Mouse (Mus musculus) erythroblast, embryonic 14.5 days (primary cell): ENCODE measurements at regions not wholly inside any gene's neighbourhood (a gene's known extent, or its start where the extent isn't known, plus 50 kb on each side); places are given as distances from the start of the nearest gene placed in this dataset.

Experiments
- H3K27me3 ChIP-seq: 2 replicates; pipeline ENCODE4 v1.6.1; 2012; ENCODE audit warnings: inconsistent platforms; ENCODE audit not compliant: control insufficient read depth
- H3K36me3 ChIP-seq: 2 replicates; pipeline ENCODE4 v1.6.1; 2012; ENCODE audit warnings: mild to moderate bottlenecking, inconsistent platforms; ENCODE audit not compliant: control insufficient read depth
- H3K4me1 ChIP-seq: 2 replicates; pipeline ENCODE4 v1.6.1; 2012; ENCODE audit warnings: inconsistent platforms; ENCODE audit not compliant: control insufficient read depth
- H3K4me3 ChIP-seq: replicated peaks from 2 replicates; pipeline ENCODE3; 2012; ENCODE audit warnings: moderate library complexity, mild to moderate bottlenecking, inconsistent platforms
- H3K9me3 ChIP-seq: 2 replicates; pipeline ENCODE4 v1.6.1; 2012; ENCODE audit warnings: low read length, inconsistent platforms, mixed read lengths; ENCODE audit not compliant: control insufficient read depth
- GATA1 ChIP-seq: IDR thresholded peaks from 2 replicates; pipeline ENCODE4 v1.6.1; 2012; ENCODE audit warnings: low read length, inconsistent platforms, mixed read lengths
- TAL1 ChIP-seq: IDR thresholded peaks from 3 replicates; pipeline ENCODE4 v1.6.1; 2012; ENCODE audit warnings: low read length, inconsistent platforms, mixed read lengths

- Histone ChIP-seq H3K36me3 (no peaks in the 10 kb centered on the region), H3K27me3 (no peaks in the 10 kb centered on the region), H3K4me1 (no peaks in the 10 kb centered on the region), H3K4me3 (no peak overlapping the region), H3K9me3 (peaks cover 4% of the 10 kb centered on the region; the same call in 1 of the 2 replicates)
- no peak for TF ChIP-seq GATA1
- no peak for TF ChIP-seq TAL1
These were observed 116.6 kb downstream of the Lmo4 start for GRCm38 (mm10) chr3:144088261-144088884.

GRCm38 (mm10) chr3:144087771-144088170 is 117.2 kb downstream of the Lmo4 start:
- no peaks in the 10 kb centered on the region for H3K4me1 ChIP-seq
- no peaks in the 10 kb centered on the region for H3K36me3 ChIP-seq
- H3K9me3 ChIP-seq = peaks cover 4% of the 10 kb centered on the region; the same call in 1 of the 2 replicates
- no peak for TF ChIP-seq GATA1
- no peak for TF ChIP-seq TAL1
- no peak overlapping the region for H3K4me3 ChIP-seq
- no peaks in the 10 kb centered on the region for H3K27me3 ChIP-seq

- no peaks in the 10 kb centered on the region for H3K36me3 ChIP-seq
- no peak for TF ChIP-seq GATA1
- TF ChIP-seq TAL1 = no peak
- no peaks in the 10 kb centered on the region for H3K4me1 ChIP-seq
- no peaks in the 10 kb centered on the region for H3K27me3 ChIP-seq
- no peak overlapping the region for H3K4me3 ChIP-seq
- peaks cover 4% of the 10 kb centered on the region; the same call in 1 of the 2 replicates for H3K9me3 ChIP-seq
These were observed 118.8 kb downstream of the Lmo4 start for GRCm38 (mm10) chr3:144086176-144086575.

- Histone ChIP-seq H3K9me3 (no peaks in the 10 kb centered on the region), H3K4me3 (no peak overlapping the region), H3K4me1 (no peaks in the 10 kb centered on the region), H3K36me3 (no peaks in the 10 kb centered on the region), H3K27me3 (no peaks in the 10 kb centered on the region)
- TF ChIP-seq GATA1 (no peak), TAL1 (no peak)
These were observed 125.1 kb downstream of the Lmo4 start for GRCm38 (mm10) chr3:144079960-144080359.

- no peaks in the 10 kb centered on the region for H3K4me1 ChIP-seq
- H3K27me3 ChIP-seq = no peaks in the 10 kb centered on the region
- no peaks in the 10 kb centered on the region for H3K36me3 ChIP-seq
- H3K4me3 ChIP-seq = no peak overlapping the region
- no peak for TF ChIP-seq GATA1
- TF ChIP-seq TAL1 = no peak
- no peaks in the 10 kb centered on the region for H3K9me3 ChIP-seq
These were observed 126.7 kb downstream of the Lmo4 start for GRCm38 (mm10) chr3:144078198-144078935.

- H3K9me3 ChIP-seq = no peaks in the 10 kb centered on the region
- no peak for TF ChIP-seq GATA1
- no peak for TF ChIP-seq TAL1
- no peak overlapping the region for H3K4me3 ChIP-seq
- H3K27me3 ChIP-seq = no peaks in the 10 kb centered on the region
- H3K4me1 ChIP-seq = no peaks in the 10 kb centered on the region
- no peaks in the 10 kb centered on the region for H3K36me3 ChIP-seq
These were observed 135.0 kb downstream of the Lmo4 start for GRCm38 (mm10) chr3:144069979-144070540.

GRCm38 (mm10) chr3:144067016-144067415 is 138.0 kb downstream of the Lmo4 start:
- TF ChIP-seq GATA1 = no peak
- TF ChIP-seq TAL1 = no peak
- H3K9me3 ChIP-seq = no peaks in the 10 kb centered on the region
- H3K36me3 ChIP-seq = no peaks in the 10 kb centered on the region
- H3K4me1 ChIP-seq = no peaks in the 10 kb centered on the region
- H3K4me3 ChIP-seq = no peak overlapping the region
- no peaks in the 10 kb centered on the region for H3K27me3 ChIP-seq

GRCm38 (mm10) chr3:144058106-144058505 is 146.9 kb downstream of the Lmo4 start:
- H3K27me3 ChIP-seq = no peaks in the 10 kb centered on the region
- TF ChIP-seq GATA1 (no peak), TAL1 (no peak)
- H3K4me3 ChIP-seq = no peak overlapping the region
- no peaks in the 10 kb centered on the region for H3K36me3 ChIP-seq
- H3K9me3 ChIP-seq = 0 out of 2 replicates have a peak, but pooled peaks cover 3% of the 10 kb centered on the region
- no peaks in the 10 kb centered on the region for H3K4me1 ChIP-seq

- 0 out of 2 replicates have a peak, but pooled peaks cover 3% of the 10 kb centered on the region for H3K9me3 ChIP-seq
These were observed 154.7 kb downstream of the Lmo4 start for GRCm38 (mm10) chr3:144050341-144050740.

More at GRCm38 (mm10) chr3:144050341-144050740, 154.7 kb downstream of the Lmo4 start:
- Histone ChIP-seq H3K4me3 (no peak overlapping the region), H3K27me3 (no peaks in the 10 kb centered on the region), H3K36me3 (no peaks in the 10 kb centered on the region), H3K4me1 (no peaks in the 10 kb centered on the region)
- TF ChIP-seq GATA1 = no peak
- no peak for TF ChIP-seq TAL1
